Comparison of ENCODE assay signal across 9 mouse cellular contexts in the genomic region with DNA sequence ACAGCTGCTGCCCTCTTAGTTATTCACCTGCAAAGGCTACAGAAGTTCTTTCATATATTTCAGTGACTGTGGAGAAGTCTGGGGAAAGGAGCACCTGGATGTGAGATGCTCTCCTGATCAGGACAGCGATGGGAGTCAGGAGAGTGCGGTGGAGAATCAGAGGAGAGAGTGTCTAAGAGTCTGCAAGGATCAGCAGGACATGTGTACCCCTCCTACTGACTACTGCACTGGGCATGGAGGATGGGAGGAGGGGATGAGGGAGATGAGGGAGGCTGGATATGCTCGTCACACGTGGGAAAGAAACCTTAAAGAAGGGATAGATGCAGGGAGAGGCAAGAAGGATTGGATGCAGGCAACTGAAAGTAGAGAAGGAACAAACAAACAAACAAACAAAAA.
DNase-seq lines count a peak whose midpoint lies in the region; ATAC-seq and TF ChIP-seq lines count a peak whose summit lies in the region.
"Had no signal": no experiment of that assay in that cellular context is flagged by ENCODE, and none has a peak within 500 bp of the region (broad histone marks: within the 10 kb centered on the region; RNA-seq: fewer than 3 reads in every experiment).

No protein-coding gene starts in this region.

- H3K4me1 ChIP-seq in lung, embryonic 15.5 days = peaks cover 23% of the 10 kb centered on the region
- peaks cover 11% of the 10 kb centered on the region; the same call in 1 of the 2 replicates for H3K4me1 ChIP-seq in lung, postnatal 0 days (ENCODE audit: insufficient read depth, low read depth, low read length)
- H3K4me1 ChIP-seq in forebrain, embryonic 14.5 days (ENCODE audit: control insufficient read depth, insufficient read depth, low read length) = peaks cover 10% of the 10 kb centered on the region
- H3K4me1 ChIP-seq in limb, embryonic 10.5 days = peaks cover 36% of the 10 kb centered on the region
- peaks cover 36% of the 10 kb centered on the region for H3K4me1 ChIP-seq in olfactory bulb, adult 2 months (ENCODE audit: control insufficient read depth, insufficient read depth, low read length)

- TF ChIP-seq EP300 in lung, postnatal 0 days (IDR thresholded peaks at IDR 0.05) = no peak

- ATAC-seq in lung, embryonic 15.5 days (ENCODE audit: borderline replicate concordance, extremely low read depth, low FRiP score, low TSS enrichment) = no peak
- ATAC-seq in lung, postnatal 0 days = no peak
- 0 out of 2 replicates have a peak, but pooled peaks have one; percentile 8 for ATAC-seq in forebrain, embryonic 14.5 days

- no peaks in the 10 kb centered on the region for H3K9me3 ChIP-seq in lung, embryonic 15.5 days
- H3K9me3 ChIP-seq in lung, postnatal 0 days (ENCODE audit: low read length) = no peaks in the 10 kb centered on the region
- H3K9me3 ChIP-seq in forebrain, embryonic 14.5 days (replicated peaks; ENCODE audit: control insufficient read depth, low read length) = no peaks in the 10 kb centered on the region
- H3K9me3 ChIP-seq in limb, embryonic 10.5 days (replicated peaks) = no peaks in the 10 kb centered on the region

- H3K27ac ChIP-seq in lung, embryonic 15.5 days = no peak overlapping the region
- H3K27ac ChIP-seq in lung, postnatal 0 days (ENCODE audit: low read length) = no peak overlapping the region
- H3K27ac ChIP-seq in forebrain, embryonic 14.5 days (ENCODE audit: low read depth, low read length) = peak overlapping the region; percentile 65; the same call in 1 of the 2 replicates
- H3K27ac ChIP-seq in limb, embryonic 10.5 days = peak overlapping the region; percentile 66; the same call in 1 of the 2 replicates
- peak overlapping the region; percentile 70 for H3K27ac ChIP-seq in olfactory bulb, adult 2 months (ENCODE audit: insufficient read depth, low read depth, low read length)

- no peak overlapping the region for H3K4me3 ChIP-seq in lung, embryonic 15.5 days
- H3K4me3 ChIP-seq in lung, postnatal 0 days (ENCODE audit: low read depth, low read length) = no peak overlapping the region
- H3K4me3 ChIP-seq in forebrain, embryonic 14.5 days (ENCODE audit: low read depth, low read length) = 0 out of 2 replicates have a peak overlapping the region, but pooled peaks have one; percentile 9
- H3K4me3 ChIP-seq in limb, embryonic 10.5 days = peak overlapping the region; percentile 42; the same call in 1 of the 2 replicates
- no peak overlapping the region for H3K4me3 ChIP-seq in olfactory bulb, adult 2 months (ENCODE audit: insufficient read depth, low read depth, low read length)

- no peak for DNase-seq in lung, postnatal 0 days (ENCODE audit: low spot score)
- no peak for DNase-seq in forebrain, embryonic 14.5 days (ENCODE audit: low spot score)
- no peak for DNase-seq in limb, embryonic 10.5 days (ENCODE audit: low spot score)
- no peak for DNase-seq in thymus, postnatal 10 days (ENCODE audit: low spot score in 2 of 2)
- no peak for DNase-seq in gastrocnemius, postnatal 25 days
- DNase-seq: heart, postnatal 14 days; spleen, adult 18-20 months had no signal

- H3K9ac ChIP-seq in lung, embryonic 15.5 days = no peak overlapping the region
- no peak overlapping the region for H3K9ac ChIP-seq in lung, postnatal 0 days (replicated peaks; ENCODE audit: low read depth)
- H3K9ac ChIP-seq in forebrain, embryonic 14.5 days (ENCODE audit: low read length) = peak overlapping the region; percentile 35; the same call in 1 of the 2 replicates

- H3K4me2 ChIP-seq in lung, embryonic 15.5 days = peak overlapping the region; percentile 42
- no peak overlapping the region for H3K4me2 ChIP-seq in lung, postnatal 0 days (replicated peaks; ENCODE audit: low read depth, low read length)
- peak overlapping the region; percentile 44 for H3K4me2 ChIP-seq in forebrain, embryonic 14.5 days (ENCODE audit: low read length)

- no peaks in the 10 kb centered on the region for H3K36me3 ChIP-seq in lung, embryonic 15.5 days
- H3K36me3 ChIP-seq in lung, postnatal 0 days (ENCODE audit: insufficient read depth, low read length) = no peaks in the 10 kb centered on the region
- no peaks in the 10 kb centered on the region for H3K36me3 ChIP-seq in forebrain, embryonic 14.5 days (ENCODE audit: control insufficient read depth, insufficient read depth, low read length)
- H3K36me3 ChIP-seq in limb, embryonic 10.5 days = no peaks in the 10 kb centered on the region

- no peak for TF ChIP-seq POLR2A in olfactory bulb, adult 2 months (IDR thresholded peaks at IDR 0.05; ENCODE audit: insufficient read depth, low read depth, low read length)

- TF ChIP-seq CTCF in lung, postnatal 0 days (IDR thresholded peaks at IDR 0.05) = no peak
- TF ChIP-seq CTCF in olfactory bulb, adult 2 months (IDR thresholded peaks at IDR 0.05; ENCODE audit: insufficient read depth, low read depth, low read length) = no peak

- H3K27me3 ChIP-seq in lung, embryonic 15.5 days = 0 out of 2 replicates have a peak, but pooled peaks cover 3% of the 10 kb centered on the region
- no peaks in the 10 kb centered on the region for H3K27me3 ChIP-seq in lung, postnatal 0 days (replicated peaks; ENCODE audit: insufficient read depth, low read length)
- H3K27me3 ChIP-seq in forebrain, embryonic 14.5 days (replicated peaks; ENCODE audit: control insufficient read depth, insufficient read depth, low read length) = no peaks in the 10 kb centered on the region
- peaks cover 28% of the 10 kb centered on the region for H3K27me3 ChIP-seq in limb, embryonic 10.5 days (ENCODE audit: low read depth, poor library complexity, severe bottlenecking)

- WGBS in lung, embryonic 15.5 days = 44% methylated on average over 4 of the region's 4 CpGs
- WGBS in lung, postnatal 0 days = 49% methylated on average over 4 of the region's 4 CpGs
- 25% methylated on average over 4 of the region's 4 CpGs for WGBS in forebrain, embryonic 14.5 days
- 32% methylated on average over 4 of the region's 4 CpGs for WGBS in limb, embryonic 10.5 days
- WGBS in olfactory bulb, adult 2 months = 26% methylated on average over 4 of the region's 4 CpGs

Comparison
In these comparisons a context has a peak if more than half of its experiments do, and no peak if none do; other contexts are left out.
1. H3K27ac ChIP-seq: peak in forebrain, embryonic 14.5 days (single experiment), limb, embryonic 10.5 days (single experiment) and olfactory bulb, adult 2 months (single experiment); none in lung, embryonic 15.5 days (single experiment) and lung, postnatal 0 days (single experiment).
2. H3K4me3 ChIP-seq: peak in forebrain, embryonic 14.5 days (single experiment) and limb, embryonic 10.5 days (single experiment); none in lung, embryonic 15.5 days (single experiment), lung, postnatal 0 days (single experiment) and olfactory bulb, adult 2 months (single experiment).